Mouse (Mus musculus) midbrain, embryonic 11.5 days (tissue): ENCODE measurements around the gene Slc6a12. TPM values are rescaled to one million over a fixed set of nuclear protein-coding genes. Genes with fewer than 3 reads are reported as not detected.

Experiments used
- ATAC-seq: fragments of 200-750 bp; cut with Nextera tagmentation; 2 replicates; pipeline ENCODE4 v1.8.0; 2017; ENCODE audit warnings: moderate TSS enrichment, moderate library complexity; ENCODE audit not compliant: low FRiP score
- DNase-seq: peaks from one replicate; pipeline ENCODE4 v3.0.0; 2015; ENCODE audit warnings: low spot score; ENCODE audit errors: missing footprints
- H3K27ac ChIP-seq: fragments of 300-500 bp; sonication (generic); 2 replicates; pipeline ENCODE4 v1.5.1; 2014; ENCODE audit warnings: low read depth, low read length
- H3K27me3 ChIP-seq: fragments of 300-500 bp; sonication (generic); 2 replicates; pipeline ENCODE4 v1.6.1; 2014; ENCODE audit warnings: mild to moderate bottlenecking, low read length, moderate library complexity, mixed read lengths; ENCODE audit not compliant: control insufficient read depth, insufficient read depth
- H3K36me3 ChIP-seq: fragments of 300-500 bp; sonication (generic); 2 replicates; pipeline ENCODE4 v1.6.1; 2014; ENCODE audit warnings: mild to moderate bottlenecking, low read length, moderate library complexity, mixed read lengths; ENCODE audit not compliant: control insufficient read depth, insufficient read depth
- H3K4me1 ChIP-seq: fragments of 300-500 bp; sonication (generic); 2 replicates; pipeline ENCODE4 v1.6.1; 2014; ENCODE audit warnings: low read length; ENCODE audit not compliant: control insufficient read depth, insufficient read depth
- H3K4me2 ChIP-seq: fragments of 300-500 bp; sonication (generic); 2 replicates; pipeline ENCODE4 v1.6.1; 2014; ENCODE audit warnings: mild to moderate bottlenecking, moderate library complexity
- H3K4me3 ChIP-seq: fragments of 300-500 bp; sonication (generic); 2 replicates; pipeline ENCODE4 v1.5.1; 2014; ENCODE audit warnings: low read depth, low read length
- H3K9ac ChIP-seq: fragments of 300-500 bp; sonication (generic); 2 replicates; pipeline ENCODE4 v1.6.1; 2014; ENCODE audit warnings: low read length
- H3K9me3 ChIP-seq: fragments of 300-500 bp; sonication (generic); 2 replicates; pipeline ENCODE4 v1.6.1; 2016; ENCODE audit warnings: low read length; ENCODE audit not compliant: control insufficient read depth
- WGBS: fragments of 180-500 bp; shearing (Covaris S2); extraction: QIAGEN DNeasy Blood & Tissue Kit; methylation state at CpG from one replicate; pipeline ENCODE4 v1.1.7; 2014; 5-methylcytosine and 5-hydroxymethylcytosine counted together
- polyA plus RNA-seq: library from polyadenylated mRNA; unstranded; fragments of >200 nt; fragmentation: Nextera tagmentation; extraction: Ambion mirVana; gene quantifications from 2 replicates; pipeline ENCODE4 v1.2.1, GENCODE M21; 2014

Gene Slc6a12
- polyA plus RNA-seq, result 0.22 TPM in 1 of 2 replicates, not detected in the other

GRCm38 (mm10) chr6:121343026-121343770, at the start of gene Slc6a12:
TSS of gene Slc6a12 (plus strand) at chr6:121343076.
- Histone ChIP-seq H3K9me3 (no peaks in the 10 kb centered on the region), H3K27ac (no peak within 1 kb of the TSS), H3K4me1 (no peaks in the 10 kb centered on the region), H3K4me2 (no peak within 1 kb of the TSS), H3K4me3 (no peak within 1 kb of the TSS), H3K27me3 (no peaks in the 10 kb centered on the region), H3K36me3 (no peaks in the 10 kb centered on the region), H3K9ac (no peak within 1 kb of the TSS)
- DNase-seq (no peak), ATAC-seq (no peak)
- 78% methylated on average over 15 of the region's 15 CpGs for WGBS

GRCm38 (mm10) chr6:121299317-121299716, 43.6 kb upstream of the Slc6a12 start:
- Histone ChIP-seq H3K27ac (no peak overlapping the region), H3K9me3 (no peaks in the 10 kb centered on the region), H3K27me3 (no peaks in the 10 kb centered on the region; the same call in 1 of the 2 replicates), H3K4me3 (no peak overlapping the region), H3K36me3 (no peaks in the 10 kb centered on the region), H3K4me1 (peaks cover 10% of the 10 kb centered on the region), H3K4me2 (no peak overlapping the region), H3K9ac (no peak overlapping the region)
- ATAC-seq, result no peak
- WGBS, result 43% methylated on average over 7 of the region's 7 CpGs
- no peak for DNase-seq

- Histone ChIP-seq H3K4me2 (peak within 1 kb of the TSS; percentile 15; the same call in 1 of the 2 replicates), H3K9me3 (no peaks in the 10 kb centered on the region), H3K27me3 (no peaks in the 10 kb centered on the region; the same call in 1 of the 2 replicates), H3K27ac (no peak within 1 kb of the TSS), H3K4me1 (peaks cover 10% of the 10 kb centered on the region), H3K36me3 (no peaks in the 10 kb centered on the region), H3K4me3 (no peak within 1 kb of the TSS), H3K9ac (0 out of 2 replicates have a peak within 1 kb of the TSS, but pooled peaks have one; percentile 13)
- ATAC-seq (peak; percentile 77), DNase-seq (peak; percentile 95)
- WGBS, result 3% methylated on average over 11 of the region's 11 CpGs
Measured at GRCm38 (mm10) chr6:121299954-121300353, 42.9 kb upstream of the Slc6a12 start, which contains the start of gene Slc6a13. TSS of gene Slc6a13 (plus strand) at chr6:121300227.

GRCm38 (mm10) chr6:121300504-121300903, 42.4 kb upstream of the Slc6a12 start:
- no peak overlapping the region for H3K27ac ChIP-seq
- H3K4me1 ChIP-seq, result peaks cover 10% of the 10 kb centered on the region
- no peak overlapping the region for H3K9ac ChIP-seq
- no peak for DNase-seq
- H3K9me3 ChIP-seq, result no peaks in the 10 kb centered on the region
- no peaks in the 10 kb centered on the region; the same call in 1 of the 2 replicates for H3K27me3 ChIP-seq
- no peak for ATAC-seq
- H3K36me3 ChIP-seq, result no peaks in the 10 kb centered on the region
- 66% methylated on average over 9 of the region's 9 CpGs for WGBS
- H3K4me2 ChIP-seq, result no peak overlapping the region
- no peak overlapping the region for H3K4me3 ChIP-seq

GRCm38 (mm10) chr6:121303466-121304220, 39.2 kb upstream of the Slc6a12 start:
- peaks cover 10% of the 10 kb centered on the region for H3K4me1 ChIP-seq
- ATAC-seq (no peak), DNase-seq (peak; percentile 56)
- no peak overlapping the region for H3K27ac ChIP-seq
- H3K9me3 ChIP-seq, result no peaks in the 10 kb centered on the region
- no peak overlapping the region for H3K9ac ChIP-seq
- 57% methylated on average over 10 of the region's 10 CpGs for WGBS
- no peak overlapping the region for H3K4me3 ChIP-seq
- no peak overlapping the region for H3K4me2 ChIP-seq
- H3K36me3 ChIP-seq, result no peaks in the 10 kb centered on the region
- no peaks in the 10 kb centered on the region; the same call in 1 of the 2 replicates for H3K27me3 ChIP-seq

- H3K4me3 ChIP-seq, result no peak overlapping the region
- H3K27me3 ChIP-seq, result no peaks in the 10 kb centered on the region; the same call in 1 of the 2 replicates
- H3K27ac ChIP-seq, result no peak overlapping the region
- no peak overlapping the region for H3K9ac ChIP-seq
- no peak overlapping the region for H3K4me2 ChIP-seq
- ATAC-seq (no peak), DNase-seq (no peak)
- 80% methylated on average over 9 of the region's 9 CpGs for WGBS
- H3K36me3 ChIP-seq, result no peaks in the 10 kb centered on the region
- H3K9me3 ChIP-seq, result no peaks in the 10 kb centered on the region
- H3K4me1 ChIP-seq, result peaks cover 7% of the 10 kb centered on the region
Measured at GRCm38 (mm10) chr6:121304630-121305029, 38.2 kb upstream of the Slc6a12 start.

- ATAC-seq, result no peak
Measured at GRCm38 (mm10) chr6:121305571-121305970, 37.3 kb upstream of the Slc6a12 start.

GRCm38 (mm10) chr6:121310984-121311383, 31.9 kb upstream of the Slc6a12 start:
- Histone ChIP-seq H3K36me3 (no peaks in the 10 kb centered on the region), H3K27me3 (no peaks in the 10 kb centered on the region), H3K4me3 (no peak overlapping the region), H3K9ac (no peak overlapping the region), H3K4me2 (no peak overlapping the region), H3K9me3 (no peaks in the 10 kb centered on the region), H3K4me1 (no peaks in the 10 kb centered on the region), H3K27ac (no peak overlapping the region)
- DNase-seq, result no peak
- WGBS, result 86% methylated on average over 6 of the region's 6 CpGs
- no peak for ATAC-seq

More at GRCm38 (mm10) chr6:121305571-121305970, 37.3 kb upstream of the Slc6a12 start:
- no peaks in the 10 kb centered on the region; the same call in 1 of the 2 replicates for H3K27me3 ChIP-seq
- no peak overlapping the region for H3K4me3 ChIP-seq
- H3K27ac ChIP-seq, result no peak overlapping the region
- 92% methylated on average over 3 of the region's 3 CpGs for WGBS
- H3K9ac ChIP-seq, result no peak overlapping the region
- no peaks in the 10 kb centered on the region for H3K4me1 ChIP-seq
- DNase-seq, result no peak
- no peaks in the 10 kb centered on the region for H3K9me3 ChIP-seq
- H3K36me3 ChIP-seq, result no peaks in the 10 kb centered on the region
- H3K4me2 ChIP-seq, result no peak overlapping the region

GRCm38 (mm10) chr6:121319099-121319498, 23.8 kb upstream of the Slc6a12 start:
- no peaks in the 10 kb centered on the region for H3K27me3 ChIP-seq
- H3K4me2 ChIP-seq, result no peak overlapping the region
- no peaks in the 10 kb centered on the region for H3K9me3 ChIP-seq
- no peaks in the 10 kb centered on the region for H3K36me3 ChIP-seq
- H3K4me3 ChIP-seq, result no peak overlapping the region
- no peaks in the 10 kb centered on the region for H3K4me1 ChIP-seq
- no peak for DNase-seq
- H3K27ac ChIP-seq, result no peak overlapping the region
- no peak for ATAC-seq
- 68% methylated on average over 6 of the region's 6 CpGs for WGBS
- no peak overlapping the region for H3K9ac ChIP-seq
